Mouse (Mus musculus) heart, adult 18-20 months (tissue): ENCODE data around the gene Gm3646. TPM values are rescaled to one million over a fixed set of nuclear protein-coding genes. Genes with fewer than 3 reads are reported as not detected.

Experiments
- total RNA-seq, 2 experiments: library from RNA; stranded (reverse); gene quantifications; 2 replicates each; pipeline ENCODE4 v1.2.3; 2021

The Gm3646 gene
- total RNA-seq, 2 experiments from 2014 or later, result 7.6 to 11.1 TPM

Other genes with a start within 250 kb of the Gm3646 start
- 10 to 100 TPM in 1 of 2 experiments, 1 to 10 TPM in 1; 8.6 to 10.8 TPM for gene Rnf149, start 227.9 kb downstream of the Gm3646 start, total RNA-seq
- under 1 TPM in 1 of 2 experiments, not detected in 1; 0.05 TPM for gene Creg2, start 153.9 kb downstream of the Gm3646 start, total RNA-seq
- under 1 TPM; 0.20 to 0.31 TPM for gene Rfx8, start 84.3 kb downstream of the Gm3646 start, total RNA-seq
- gene Map4k4, start 95.6 kb upstream of the Gm3646 start, total RNA-seq, result 100 to 1,000 TPM; 108 to 109 TPM